Mouse (Mus musculus): ENCODE measurements around the gene Phf6. TPM values are rescaled to one million over a fixed set of nuclear protein-coding genes. Genes with fewer than 3 reads are reported as not detected.
A peak's percentile ranks its signal among the peaks of the same experiment; 100 is the strongest.
"Not testable (repeated sequence)": the region's sequence is repeated elsewhere in the genome, so short reads cannot be mapped to it uniquely, and the experiment has no call there.

The Phf6 gene
- total RNA-seq, 1 experiment from 2014 or later: 70.5 TPM

DNA sequence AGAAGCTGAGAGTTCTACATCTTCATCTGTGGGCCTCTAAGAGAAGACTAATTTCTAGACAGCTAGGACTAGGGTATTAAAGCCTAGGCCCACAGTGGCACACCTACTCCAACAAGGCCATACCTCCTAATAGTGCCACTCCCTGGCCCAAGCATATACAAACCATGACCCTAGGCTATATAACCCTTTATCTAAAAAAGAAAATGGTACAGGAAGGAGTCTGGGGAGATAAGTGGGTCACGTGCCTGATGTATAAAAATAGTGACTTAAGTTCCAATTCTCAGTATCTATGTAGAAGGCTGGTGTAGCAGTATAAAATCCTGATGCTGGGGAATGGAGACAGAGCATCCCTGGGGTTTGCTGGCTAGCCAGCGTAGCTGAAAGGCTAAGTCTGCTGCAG lies 53.1 kb downstream of the Phf6 start:
- no peak for ATAC-seq (replicated peaks in 1 of 2; ENCODE audit: insufficient read depth in 1 of 2, low FRiP score in 2 of 2, low TSS enrichment in 1 of 2, low read depth in 1 of 2, poor library complexity in 2 of 2, severe bottlenecking in 2 of 2)

- ATAC-seq (replicated peaks in 1 of 2; ENCODE audit: insufficient read depth in 1 of 2, low FRiP score in 2 of 2, low TSS enrichment in 1 of 2, low read depth in 1 of 2, poor library complexity in 2 of 2, severe bottlenecking in 2 of 2): peak; percentile 62 to 74
Observed at GRCm38 (mm10) chrX:52971211-52972006, 59.3 kb downstream of the Phf6 start.

GRCm38 (mm10) chrX:52972129-52972528 lies 60.1 kb downstream of the Phf6 start:
- ATAC-seq (replicated peaks in 1 of 2; ENCODE audit: insufficient read depth in 1 of 2, low FRiP score in 2 of 2, low TSS enrichment in 1 of 2, low read depth in 1 of 2, poor library complexity in 2 of 2, severe bottlenecking in 2 of 2): no peak

- ATAC-seq (replicated peaks in 1 of 2; ENCODE audit: insufficient read depth in 1 of 2, low FRiP score in 2 of 2, low TSS enrichment in 1 of 2, low read depth in 1 of 2, poor library complexity in 2 of 2, severe bottlenecking in 2 of 2): no peak
Observed at GRCm38 (mm10) chrX:52972680-52973079, 60.6 kb downstream of the Phf6 start.

- no peak for ATAC-seq (replicated peaks in 1 of 2; ENCODE audit: insufficient read depth in 1 of 2, low FRiP score in 2 of 2, low TSS enrichment in 1 of 2, low read depth in 1 of 2, poor library complexity in 2 of 2, severe bottlenecking in 2 of 2)
Observed at GRCm38 (mm10) chrX:52978576-52978975, 66.5 kb downstream of the Phf6 start.

- no peak for ATAC-seq (replicated peaks in 1 of 2; ENCODE audit: insufficient read depth in 1 of 2, low FRiP score in 2 of 2, low TSS enrichment in 1 of 2, low read depth in 1 of 2, poor library complexity in 2 of 2, severe bottlenecking in 2 of 2)
Observed at GRCm38 (mm10) chrX:52981378-52981777, 69.3 kb downstream of the Phf6 start.

DNA sequence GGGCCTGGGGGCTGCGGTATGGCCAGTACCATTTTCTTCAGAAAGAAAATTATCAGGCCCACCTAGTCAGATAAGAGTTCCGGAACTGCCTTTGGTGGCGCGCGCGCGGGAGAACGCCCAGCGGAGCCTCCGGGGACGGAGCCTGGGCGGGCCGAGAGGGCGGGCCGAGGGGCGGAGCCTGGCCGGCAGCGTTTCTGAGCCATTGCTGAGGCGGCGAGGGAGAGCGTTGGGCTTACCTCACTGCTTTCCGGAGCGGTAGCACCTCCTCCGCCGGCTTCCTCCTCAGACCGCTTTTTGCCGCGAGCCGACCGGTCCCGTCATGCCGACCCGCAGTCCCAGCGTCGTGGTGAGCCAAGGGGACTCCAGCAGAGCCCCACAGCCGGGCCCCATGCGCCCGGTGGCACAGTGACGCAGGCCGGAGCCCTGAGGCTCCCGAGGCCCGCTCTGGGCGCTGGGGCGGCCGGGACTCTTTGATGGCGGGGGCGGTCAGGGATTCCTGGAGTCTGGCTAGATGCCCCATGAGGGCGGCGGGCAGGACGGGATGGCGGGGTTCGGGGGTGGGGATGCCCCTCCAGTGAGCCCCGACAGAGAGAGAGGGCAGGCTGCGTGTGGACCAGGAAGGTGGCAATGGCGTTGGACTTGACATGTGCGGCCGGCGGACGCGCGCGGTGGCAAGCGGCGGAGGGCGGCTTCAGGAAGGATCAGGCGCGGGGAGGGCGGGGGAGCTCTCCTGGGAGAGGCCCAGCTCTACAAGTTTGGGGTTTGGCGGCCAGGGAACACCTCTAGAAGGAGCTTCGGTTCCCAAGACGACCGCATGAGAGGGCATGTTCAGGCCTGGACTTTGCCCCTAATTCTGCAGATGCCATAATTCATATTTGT lies 76.1 kb downstream of the Phf6 start, which contains the start of gene Hprt:
Hprt (plus strand) TSS at position 233 of the 879 bp plus-strand sequence.
- ATAC-seq (replicated peaks in 1 of 2; ENCODE audit: insufficient read depth in 1 of 2, low FRiP score in 2 of 2, low TSS enrichment in 1 of 2, low read depth in 1 of 2, poor library complexity in 2 of 2, severe bottlenecking in 2 of 2): peak; percentile 98

- ATAC-seq (replicated peaks in 1 of 2; ENCODE audit: insufficient read depth in 1 of 2, low FRiP score in 2 of 2, low TSS enrichment in 1 of 2, low read depth in 1 of 2, poor library complexity in 2 of 2, severe bottlenecking in 2 of 2): not testable (repeated sequence)
Observed at GRCm38 (mm10) chrX:52994726-52995125, 82.7 kb downstream of the Phf6 start.

DNA sequence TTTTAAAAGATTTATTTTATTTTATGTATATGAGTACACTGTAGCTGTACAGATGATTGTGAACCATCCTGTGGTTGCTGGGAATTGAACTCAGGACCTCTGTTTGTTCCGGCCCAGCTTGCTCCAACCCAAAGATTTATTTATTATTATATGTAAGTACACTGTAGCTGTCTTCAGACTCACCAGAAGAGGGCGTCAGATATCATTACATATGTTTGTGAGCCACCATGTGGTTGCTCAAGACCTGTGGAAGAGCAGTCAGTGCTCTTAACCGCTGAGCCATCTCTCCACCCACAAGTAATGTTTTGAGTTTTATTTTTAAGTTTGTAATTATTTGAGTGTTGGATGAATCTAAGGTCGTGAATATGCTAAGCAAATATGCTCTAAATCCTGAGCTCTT lies 92.8 kb downstream of the Phf6 start:
- ATAC-seq (replicated peaks in 1 of 2; ENCODE audit: insufficient read depth in 1 of 2, low FRiP score in 2 of 2, low TSS enrichment in 1 of 2, low read depth in 1 of 2, poor library complexity in 2 of 2, severe bottlenecking in 2 of 2): not testable (repeated sequence)

DNA sequence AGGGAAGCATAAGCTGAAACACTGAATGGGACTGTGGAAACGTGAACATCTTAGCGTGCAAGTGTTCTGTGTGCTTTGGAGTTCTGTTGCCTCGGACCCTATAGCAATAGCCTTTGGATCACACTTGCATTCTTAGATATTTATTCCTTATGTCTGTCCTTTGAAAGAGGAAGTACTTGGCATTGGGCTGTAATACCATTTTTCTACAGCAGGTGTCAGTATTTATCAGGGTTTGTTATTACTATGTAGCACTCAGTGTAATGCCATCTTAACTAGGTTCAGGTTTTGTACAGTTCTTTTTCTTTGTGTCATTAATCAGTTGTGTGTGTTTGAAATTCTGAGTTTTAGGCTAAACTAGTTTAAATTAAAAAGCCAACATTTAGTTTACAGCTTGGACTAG lies 94.0 kb downstream of the Phf6 start:
- peak in 1 of 2 experiments; percentile 77; a peak in 1 of 4 replicates for ATAC-seq (replicated peaks in 1 of 2; ENCODE audit: insufficient read depth in 1 of 2, low FRiP score in 2 of 2, low TSS enrichment in 1 of 2, low read depth in 1 of 2, poor library complexity in 2 of 2, severe bottlenecking in 2 of 2)

Other genes starting within 250 kb of the Phf6 start
- 0.25 and 1.3 TPM in 2 replicates for gene Ccdc160, start 121.1 kb upstream of the Phf6 start, total RNA-seq (2017)
- 345 and 381 TPM in 2 replicates for gene Hprt, start 75.9 kb downstream of the Phf6 start, total RNA-seq (2017)